17 mouse cellular contexts compared by ENCODE assay signal in genomic region chr14:105675006-105675405, GRCm38 (mm10).
DNase-seq lines count a peak whose midpoint lies in the region; TF ChIP-seq lines count a peak whose summit lies in the region.
"Had no signal": no experiment of that assay in that cellular context is flagged by ENCODE, and none has a peak within 500 bp of the region (broad histone marks: within the 10 kb centered on the region; RNA-seq: fewer than 3 reads in every experiment).

No protein-coding gene starts in this region.

- no peaks in the 10 kb centered on the region for H3K27me3 ChIP-seq in myocyte (ENCODE audit: control insufficient read depth, insufficient read depth, insufficient read length)
- H3K27me3 ChIP-seq: embryonic facial prominence, embryonic 13.5 days; forebrain, embryonic 12.5 days; heart, embryonic 12.5 days; intestine, embryonic 15.5 days had no signal

- no peak overlapping the region for H3K4me2 ChIP-seq in myocyte (ENCODE audit: low read depth)
- H3K4me2 ChIP-seq: embryonic facial prominence, embryonic 13.5 days; forebrain, embryonic 12.5 days; heart, embryonic 12.5 days; hindbrain, embryonic 14.5 days; intestine, embryonic 15.5 days had no signal

- no peak overlapping the region for H3ac ChIP-seq in myocyte (ENCODE audit: control insufficient read depth, insufficient read length)

- no peaks in the 10 kb centered on the region for H3K79me2 ChIP-seq in myocyte (ENCODE audit: control insufficient read depth, insufficient read depth)

- DNase-seq in adrenal gland, postnatal 14 days, result peak; percentile 14
- no peak for DNase-seq in adrenal gland, adult 18-20 months (ENCODE audit: low spot score in 2 of 2)
- peak; percentile 53 for DNase-seq in 3T3-L1 (ENCODE audit: low read depth, low spot score)
- peak; percentile 61 for DNase-seq in Muller cell, postnatal 12 days (ENCODE audit: inconsistent ontology term)
- no peak for DNase-seq in urinary bladder, postnatal 14 days (ENCODE audit: low spot score)
- DNase-seq: B cell, adult 2 months; cerebellum, postnatal 14 days; gastrocnemius, postnatal 10 days; kidney, adult 18-20 months had no signal

- no peak for TF ChIP-seq POLR2A in myocyte (IDR thresholded peaks at IDR 0.05; ENCODE audit: insufficient read length, low read depth)

- H3K36me3 ChIP-seq in myocyte (ENCODE audit: control insufficient read depth, insufficient read depth), result no peaks in the 10 kb centered on the region
- H3K36me3 ChIP-seq: embryonic facial prominence, embryonic 13.5 days; forebrain, embryonic 12.5 days; G1E; heart, embryonic 12.5 days; hindbrain, embryonic 10.5 days; intestine, embryonic 15.5 days had no signal

- H3K4me3 ChIP-seq in myocyte, result no peak overlapping the region
- H3K4me3 ChIP-seq: embryonic facial prominence, embryonic 13.5 days; forebrain, embryonic 12.5 days; heart, embryonic 12.5 days; hindbrain, embryonic 10.5 days; intestine, embryonic 15.5 days had no signal

TF ChIP-seq in myocyte, 11 proteins besides CTCF, POLR2A, EP300 and RAD21:
- TF ChIP-seq POLR2AphosphoS2 (IDR thresholded peaks at IDR 0.05; ENCODE audit: insufficient read length, low read depth) (no peak), CEBPB (IDR thresholded peaks at IDR 0.05; ENCODE audit: insufficient read depth, poor library complexity, severe bottlenecking) (0 out of 2 replicates have a peak, but pooled peaks have one; percentile 49), MYOD1 (IDR thresholded peaks at IDR 0.05; ENCODE audit: control insufficient read depth in 1 of 3, insufficient read length in 2 of 3, low read depth in 2 of 3) (no peak), TCF12 (IDR thresholded peaks at IDR 0.05; ENCODE audit: insufficient read depth, poor library complexity, severe bottlenecking) (no peak), USF1 (IDR thresholded peaks at IDR 0.05; ENCODE audit: low read depth) (no peak), MYOG (IDR thresholded peaks at IDR 0.05; ENCODE audit: control insufficient read depth in 1 of 3, insufficient read depth in 1 of 3, insufficient read length in 2 of 3, low read depth in 2 of 3) (no peak), TCF3 (IDR thresholded peaks at IDR 0.05; ENCODE audit: insufficient read length, low read depth) (no peak)

Comparison
In these comparisons a context has a peak if more than half of its experiments do, and no peak if none do; other contexts are left out.
1. DNase-seq: peak in adrenal gland, postnatal 14 days (single experiment), 3T3-L1 (single experiment) and Muller cell, postnatal 12 days (single experiment); none in adrenal gland, adult 18-20 months (0 of 2) and urinary bladder, postnatal 14 days (single experiment).